Mouse (Mus musculus) regulatory T cell (primary cell): ENCODE data around the gene Hist1h3d.
"Not testable (repeated sequence)": the region's sequence is repeated elsewhere in the genome, so short reads cannot be mapped to it uniquely, and the experiment has no call there.

Source experiments
- in situ Hi-C: fragments of 300-600 bp; cut with MboI, MseI; formaldehyde crosslinking; loops from one replicate; pipeline ENCODE4 v1.15.1; 2025; ENCODE audit warnings: high pct_unique_total_duplicates

The Hist1h3d gene

DNA sequence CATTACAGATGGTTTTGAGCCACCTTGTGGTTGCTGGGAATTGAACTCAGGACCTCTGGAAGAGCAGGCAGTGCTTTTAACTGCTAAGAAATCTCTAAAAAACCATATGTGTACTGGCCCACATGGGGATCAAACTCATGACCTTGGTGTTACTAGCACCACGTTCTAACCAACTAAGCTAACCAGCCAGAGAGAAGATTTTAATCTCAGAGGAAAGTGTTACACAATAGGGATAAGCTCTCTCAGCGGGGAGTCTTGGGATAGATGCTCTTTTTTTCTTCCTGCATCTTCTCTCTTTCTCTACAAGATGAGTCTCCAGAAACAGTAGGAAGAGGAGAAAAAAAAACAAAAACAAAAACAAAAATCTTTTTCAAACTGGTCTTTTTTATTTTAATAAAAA is 34.8 kb downstream of the Hist1h3d start:
- in situ Hi-C loops = no loop called here

DNA sequence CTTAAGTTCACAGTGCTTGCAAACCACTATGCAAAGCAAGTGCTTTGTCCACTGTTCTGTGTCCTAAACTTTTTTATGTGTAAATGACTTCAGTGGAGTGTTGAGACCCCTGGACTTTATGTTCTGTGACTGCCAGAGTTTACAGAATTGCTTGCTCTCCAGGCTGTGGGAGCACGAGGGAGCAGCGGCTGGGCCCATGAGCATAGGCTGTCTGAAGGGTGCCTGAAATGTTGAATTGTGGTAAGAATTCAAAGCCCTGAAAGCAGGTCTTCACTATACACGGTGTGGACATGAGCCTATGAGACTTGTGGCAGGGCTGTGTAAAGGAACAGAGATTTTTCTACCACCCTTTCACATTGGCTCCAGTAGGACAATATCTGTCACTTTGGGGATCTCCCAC is 36.1 kb downstream of the Hist1h3d start:
- in situ Hi-C loops = no loop called here

DNA sequence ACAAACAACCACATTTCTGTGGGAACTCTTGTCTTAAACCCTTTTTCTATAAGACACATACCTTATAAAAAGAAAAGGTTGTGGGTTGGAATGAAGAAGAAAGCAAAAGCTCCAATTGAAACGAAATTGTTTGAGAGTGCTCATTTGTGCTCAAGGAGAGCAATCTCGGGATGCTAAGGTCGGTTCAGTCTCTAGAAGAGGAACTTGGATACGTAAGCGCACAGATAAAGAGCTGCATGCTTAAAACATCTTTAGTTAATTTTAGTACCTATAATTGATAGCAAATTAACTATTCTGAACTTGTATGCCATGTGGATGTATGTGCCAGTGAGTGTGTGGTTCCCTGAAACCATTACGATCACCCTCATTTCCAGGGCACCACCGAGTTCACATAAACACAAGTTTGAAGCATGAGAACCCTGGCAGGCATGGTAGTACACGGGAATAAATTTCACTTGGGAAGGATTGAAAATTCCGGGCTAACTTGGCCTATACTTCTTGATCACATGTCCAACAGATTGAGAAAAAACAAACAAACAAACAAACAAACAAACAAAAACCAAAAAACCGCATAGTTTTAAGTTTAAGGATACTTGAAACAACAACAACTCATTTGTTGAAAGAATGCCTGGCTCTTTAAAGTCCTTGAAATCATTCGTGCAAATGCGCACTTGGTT is 44.6 kb downstream of the Hist1h3d start:
- in situ Hi-C loops = no loop called here

DNA sequence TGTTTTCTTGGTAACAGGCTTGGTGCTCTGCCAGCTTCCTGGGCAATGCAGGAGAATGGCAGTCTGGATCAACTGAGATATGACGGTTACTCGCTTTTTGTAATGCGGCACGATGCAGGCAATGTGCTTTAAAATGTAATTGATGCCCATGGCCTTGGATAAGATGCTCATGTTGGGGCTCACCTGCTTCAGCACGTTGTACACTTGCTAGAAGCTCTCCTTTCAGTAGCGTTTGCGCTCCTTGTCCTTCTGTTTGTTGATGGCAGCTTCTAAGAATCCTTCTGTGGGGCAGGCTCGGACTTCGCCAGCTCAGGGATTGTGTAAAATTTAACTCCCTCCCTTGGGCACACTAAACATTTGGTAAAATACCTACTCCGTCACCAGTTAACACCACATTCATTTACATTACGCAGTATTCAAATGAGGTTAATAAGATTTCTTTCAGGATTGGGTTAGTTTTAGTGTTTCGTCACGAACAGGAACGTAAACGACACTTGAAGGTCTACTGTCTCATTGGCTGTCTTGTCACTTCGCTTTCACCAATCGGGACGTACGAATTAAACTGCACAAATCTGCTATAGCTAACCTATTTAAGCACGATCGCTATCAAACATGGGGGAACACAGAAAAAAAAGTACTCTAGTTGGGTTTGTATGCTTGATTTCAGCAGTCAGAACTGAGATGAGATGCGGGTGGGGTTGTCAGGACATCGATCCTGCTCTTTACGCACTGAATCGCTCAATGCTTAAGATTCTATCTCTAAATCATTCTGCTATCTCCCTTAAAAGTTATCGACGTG is 45.4 kb downstream of the Hist1h3d start, which contains the start of gene Hist1h2be:
Hist1h2be (minus strand) TSS at position 392 of the 799 bp plus-strand sequence.
- in situ Hi-C loops = no loop called here

DNA sequence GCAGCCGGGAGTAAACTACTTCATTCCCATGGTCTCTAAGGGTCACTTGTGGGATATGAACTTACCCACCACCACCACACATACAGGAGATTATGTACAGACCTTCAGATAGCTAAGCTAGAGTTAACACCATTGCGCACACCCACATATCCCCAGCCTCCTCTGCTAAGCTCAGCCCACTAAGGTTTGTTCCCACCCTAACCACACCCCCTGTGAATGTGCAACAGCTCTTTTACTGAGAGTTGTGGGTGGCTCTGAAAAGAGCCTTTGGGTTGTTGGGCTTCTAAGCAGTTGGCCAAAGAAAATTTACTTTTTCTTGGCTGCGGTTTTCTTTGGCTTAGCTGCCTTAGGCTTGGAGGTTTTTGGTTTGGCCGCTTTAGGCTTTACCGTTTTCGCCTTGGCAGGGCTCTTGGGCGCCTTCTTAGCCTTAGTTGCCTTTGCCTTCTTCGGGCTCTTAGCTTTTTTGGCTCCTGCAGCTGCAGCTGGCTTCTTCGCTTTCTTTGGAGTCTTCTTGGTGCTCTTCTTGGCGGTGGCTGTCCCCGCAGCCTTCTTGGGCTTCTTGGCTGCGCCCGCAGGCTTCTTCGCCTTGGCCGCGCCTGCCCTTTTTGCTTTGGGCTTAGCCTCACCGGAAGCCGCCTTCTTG is 46.1 kb downstream of the Hist1h3d start:
- in situ Hi-C loops = no loop called here

DNA sequence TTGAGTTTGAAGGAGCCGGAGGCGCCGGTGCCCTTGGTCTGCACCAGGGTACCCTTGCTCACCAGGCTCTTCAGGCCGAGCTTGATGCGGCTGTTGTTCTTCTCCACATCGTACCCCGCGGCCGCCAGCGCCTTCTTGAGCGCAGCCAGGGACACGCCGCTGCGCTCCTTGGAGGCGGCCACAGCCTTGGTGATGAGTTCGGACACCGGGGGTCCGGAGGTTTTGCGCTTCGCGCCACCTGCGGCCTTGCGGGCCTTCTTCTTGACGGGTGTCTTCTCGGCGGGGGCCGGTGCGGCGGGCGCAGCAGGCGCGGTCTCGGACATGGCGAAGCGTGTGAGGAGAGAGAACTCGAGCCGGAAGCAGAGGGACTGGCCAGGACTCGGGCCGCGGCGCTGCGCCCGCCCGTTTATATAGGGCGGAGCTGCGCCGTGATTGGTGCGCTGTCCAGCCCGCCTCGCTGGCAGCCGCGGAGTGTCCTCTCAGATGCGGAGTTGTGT is 46.7 kb downstream of the Hist1h3d start, which contains the start of gene Hist1h1e:
Hist1h1e (minus strand) TSS at position 384 of the 497 bp plus-strand sequence.
- in situ Hi-C loops = not testable (repeated sequence)

DNA sequence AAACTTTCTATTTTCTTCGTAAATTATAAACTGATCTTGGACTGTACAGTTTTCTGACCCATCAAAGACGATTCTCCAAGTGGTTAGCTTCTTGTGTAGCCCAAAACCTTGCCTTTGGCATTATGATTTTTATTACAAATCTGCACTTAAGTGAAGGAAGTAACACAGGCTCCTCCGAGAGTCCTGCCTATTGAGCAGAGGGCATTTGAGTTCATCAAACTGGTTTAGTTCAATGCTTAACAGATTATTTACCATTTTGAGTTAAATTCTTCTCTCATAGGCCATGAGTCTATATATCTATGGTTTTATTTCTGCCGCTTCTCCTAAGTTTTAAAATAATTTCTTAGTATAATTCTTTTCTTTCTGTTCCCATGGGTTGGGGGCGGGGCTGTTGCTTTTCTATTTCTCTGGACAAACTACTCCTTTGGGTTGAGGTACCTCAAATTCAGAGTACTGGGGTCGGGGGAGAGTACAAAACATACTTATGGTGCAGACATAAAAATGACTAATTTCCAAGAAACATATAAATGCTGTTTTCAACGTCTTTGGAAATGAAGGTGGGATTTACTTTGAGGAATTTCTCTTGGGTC is 47.4 kb downstream of the Hist1h3d start:
- in situ Hi-C loops = no loop called here
